Mouse (Mus musculus) G1E-ER4 (cell line): ENCODE results near the gene St6galnac3. TPM values are rescaled to one million over a fixed set of nuclear protein-coding genes. Genes with fewer than 3 reads are reported as not detected.

Experiments
- GATA1 ChIP-seq: IDR thresholded peaks from one replicate; pipeline ENCODE4 v1.8.0; 2012; ENCODE audit warnings: low read length, inconsistent platforms
- polyA plus RNA-seq: library from polyadenylated mRNA; stranded (reverse); fragments of >175 nt; gene quantifications from 2 replicates; pipeline ENCODE4 v1.2.3, GENCODE M21; 2012

Gene St6galnac3
- polyA plus RNA-seq, 1 experiment = 1.9 TPM

DNA sequence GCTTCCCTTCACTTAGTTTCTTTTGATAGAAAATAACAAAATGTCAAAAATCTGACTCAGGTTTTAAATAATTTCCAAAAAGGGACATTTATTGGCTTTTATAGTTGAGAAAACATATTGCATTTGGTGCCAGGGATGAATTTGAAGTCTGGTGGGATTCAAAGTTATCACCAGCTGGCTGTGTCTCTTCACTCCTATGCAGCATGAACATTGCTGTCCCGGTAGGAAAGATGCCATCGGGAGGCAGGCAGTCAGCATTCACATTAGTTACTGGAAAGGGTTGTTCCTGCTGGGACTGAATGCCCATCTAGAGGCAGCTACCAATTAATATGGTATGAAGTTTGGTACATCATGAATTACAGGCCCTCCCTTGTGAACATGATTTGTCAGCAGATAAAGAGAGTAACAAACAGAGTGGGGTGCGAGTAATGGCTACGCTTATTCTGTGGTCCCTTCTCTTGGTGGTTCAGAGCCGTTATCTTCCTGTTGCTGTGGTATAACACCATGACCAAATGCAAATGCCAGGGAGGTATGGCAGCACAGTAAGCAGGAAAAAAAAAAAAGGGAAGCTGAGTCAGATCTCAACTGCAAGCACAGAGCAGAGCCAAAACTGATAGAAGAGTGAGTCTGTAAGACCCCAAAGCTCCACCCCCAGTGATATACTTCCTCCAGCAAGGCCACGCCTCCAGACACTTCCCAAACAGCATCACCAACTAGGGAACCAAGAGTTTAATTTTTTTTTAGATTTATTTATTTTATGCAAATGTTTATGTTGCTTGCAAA is 535.1 kb downstream of the St6galnac3 start:
- no peak for TF ChIP-seq GATA1

DNA sequence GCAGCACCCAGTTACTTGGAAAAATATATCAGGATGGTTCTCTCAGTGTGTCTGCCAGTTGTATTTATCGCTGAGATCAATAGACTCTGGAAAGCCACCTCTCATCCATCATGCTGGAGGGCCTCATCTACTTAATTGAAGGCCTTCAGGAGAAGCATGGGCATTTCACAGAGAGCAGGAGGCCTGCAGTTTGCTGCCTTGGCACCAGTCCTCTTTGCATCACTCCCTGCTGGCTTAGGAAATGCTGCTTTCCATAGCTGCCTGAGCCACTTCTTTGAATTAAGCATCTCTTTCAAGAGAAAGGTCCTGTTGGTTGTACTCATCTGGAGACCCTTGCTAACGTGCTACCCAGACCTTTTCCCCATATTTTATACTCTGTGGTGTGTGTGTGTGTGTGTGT is 536.8 kb downstream of the St6galnac3 start:
- no peak for TF ChIP-seq GATA1

DNA sequence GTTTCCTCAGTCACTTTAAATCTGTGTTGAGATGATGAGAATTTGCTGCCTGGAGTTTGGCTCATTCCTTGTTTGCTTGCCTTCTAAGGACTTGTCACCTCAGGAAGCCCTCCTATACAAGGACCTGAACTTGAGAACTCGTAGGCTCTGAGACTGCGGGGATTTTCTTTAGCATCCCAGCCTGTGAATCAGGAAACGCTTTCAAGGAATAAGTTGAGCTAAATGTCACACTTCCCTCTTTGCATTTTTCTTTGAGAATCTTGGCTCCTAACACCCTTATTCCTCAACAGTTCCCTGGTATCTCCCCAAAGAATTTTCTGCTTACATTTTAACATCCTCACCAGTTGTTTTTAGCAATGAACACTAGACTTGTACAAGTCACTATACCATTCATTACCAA is 539.9 kb downstream of the St6galnac3 start:
- TF ChIP-seq GATA1 = no peak

DNA sequence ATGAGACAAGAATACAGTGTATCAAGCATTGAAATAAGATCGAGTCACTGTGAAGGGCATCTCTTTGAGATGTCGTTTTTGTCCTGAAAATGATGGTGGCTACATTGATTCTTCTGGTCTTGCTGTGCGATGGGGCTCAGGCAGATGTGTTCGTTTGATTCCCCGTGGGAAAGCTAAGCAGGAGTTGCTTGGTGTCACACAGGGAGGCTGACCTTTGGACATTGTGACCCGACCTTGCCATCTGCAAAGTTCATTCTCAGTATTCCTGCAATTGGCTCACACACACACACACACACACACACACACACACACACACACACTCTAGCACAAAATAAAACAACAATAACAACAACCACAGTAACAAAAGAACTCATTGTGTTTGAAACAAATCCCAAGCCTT is 543.7 kb downstream of the St6galnac3 start:
- TF ChIP-seq GATA1 = no peak

DNA sequence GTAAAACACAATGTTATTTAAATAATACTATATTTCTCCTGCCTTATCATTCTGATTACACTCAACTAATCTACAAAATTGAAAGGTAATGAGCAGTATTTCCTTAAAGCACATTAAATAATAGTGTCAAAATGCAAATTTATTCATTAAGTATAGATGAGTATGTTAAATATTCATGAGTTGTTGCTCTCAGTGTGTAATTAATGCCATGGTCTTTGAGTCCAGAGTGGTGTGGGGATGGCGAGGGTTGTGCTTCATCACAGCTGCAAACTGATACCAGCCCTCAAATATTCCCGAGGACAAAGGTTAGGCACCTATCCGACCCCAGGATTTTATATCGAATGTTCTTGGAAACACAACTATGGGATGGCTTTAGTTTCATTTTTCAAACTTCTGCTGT is 548.2 kb downstream of the St6galnac3 start:
- TF ChIP-seq GATA1 = no peak

DNA sequence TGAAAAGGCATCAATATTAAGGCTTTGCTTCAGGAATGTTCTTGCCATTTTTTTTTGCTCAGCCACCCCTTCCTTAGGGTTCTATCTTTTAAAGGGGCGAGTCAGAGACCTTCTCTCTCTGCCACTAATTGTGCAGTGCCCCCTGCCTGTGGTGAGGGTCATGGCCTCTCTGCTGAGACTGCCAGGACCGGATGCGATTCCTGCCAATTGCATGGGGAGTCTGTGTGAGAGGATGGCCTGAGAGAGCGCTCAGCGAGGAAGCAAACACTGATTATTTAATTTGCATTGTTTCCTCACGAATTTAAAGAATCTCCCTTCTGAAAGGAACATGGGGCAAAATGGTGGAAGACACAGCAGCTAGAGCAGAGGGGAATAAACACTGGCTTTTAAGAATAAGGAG is 548.6 kb downstream of the St6galnac3 start:
- no peak for TF ChIP-seq GATA1

DNA sequence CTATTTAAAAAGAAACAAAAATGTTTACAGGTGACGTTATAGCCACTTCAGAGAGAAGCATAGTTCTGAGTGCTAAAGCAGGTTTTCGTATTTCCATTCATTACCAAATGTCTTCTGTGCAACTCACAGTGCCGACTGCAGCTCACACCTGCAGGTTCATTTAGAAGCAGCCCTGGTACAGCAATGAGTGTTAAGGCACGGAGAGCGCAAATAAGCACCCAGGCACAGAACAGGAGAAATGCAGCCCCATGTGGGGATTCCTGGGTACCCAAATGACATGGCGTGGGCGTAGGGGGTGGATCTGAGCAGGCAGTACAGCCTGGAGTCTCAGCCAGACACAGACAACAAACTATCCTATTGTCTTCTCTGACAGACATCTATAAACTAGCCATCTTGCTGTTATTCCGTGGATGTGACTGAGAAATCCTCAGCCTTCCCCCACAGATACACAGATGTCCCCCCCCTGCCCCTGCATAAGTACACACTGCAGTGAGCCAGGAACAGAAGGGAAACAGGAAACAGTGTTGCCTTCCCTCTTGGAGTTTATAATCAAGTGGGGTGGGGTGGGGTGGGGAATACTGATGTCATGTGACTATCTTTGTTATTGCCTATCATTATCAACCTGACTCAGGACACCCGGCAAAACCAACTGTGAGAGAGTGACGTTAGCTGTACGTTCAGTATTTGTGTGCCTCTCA is 550.5 kb downstream of the St6galnac3 start:
- no peak for TF ChIP-seq GATA1

DNA sequence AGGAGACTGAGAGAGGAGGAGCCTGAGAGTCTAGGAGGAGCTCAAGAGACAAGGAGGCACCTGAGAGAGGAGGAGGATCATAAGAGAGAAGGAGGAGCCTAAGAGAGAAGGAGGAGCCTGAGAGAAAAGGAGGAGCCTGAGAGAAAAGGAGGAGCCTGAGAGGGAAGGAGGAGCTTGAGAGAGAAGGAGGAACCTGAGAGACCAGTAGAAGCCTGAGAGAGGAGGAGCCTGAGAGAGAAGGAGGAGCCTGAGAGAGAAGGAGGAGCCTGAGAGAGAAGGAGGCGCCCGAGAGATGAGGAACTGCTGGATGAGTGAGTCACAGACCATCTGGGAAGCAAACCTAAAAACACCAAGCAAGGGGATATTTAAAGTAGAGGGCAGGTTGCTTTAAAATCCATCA is 551.4 kb downstream of the St6galnac3 start:
- TF ChIP-seq GATA1 = no peak

DNA sequence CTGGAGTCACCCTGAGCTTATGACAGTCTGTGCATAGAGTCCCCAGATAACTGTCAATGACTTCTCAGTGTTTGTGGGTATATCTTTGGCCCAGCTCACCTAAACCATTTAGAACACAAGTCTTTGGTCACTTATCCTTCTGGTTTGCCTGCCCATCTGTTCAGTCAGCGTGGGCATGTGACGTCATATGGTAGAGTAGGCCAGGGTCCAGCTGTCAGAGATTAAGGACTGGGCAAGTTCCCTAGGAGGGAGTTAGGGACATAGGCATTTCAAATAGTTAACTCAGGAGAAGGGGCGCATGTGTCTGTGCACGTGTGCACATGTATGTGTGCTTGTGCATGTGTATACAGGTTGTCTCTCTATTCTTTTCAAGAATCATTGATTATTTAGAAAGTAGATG is 554.8 kb downstream of the St6galnac3 start:
- no peak for TF ChIP-seq GATA1

DNA sequence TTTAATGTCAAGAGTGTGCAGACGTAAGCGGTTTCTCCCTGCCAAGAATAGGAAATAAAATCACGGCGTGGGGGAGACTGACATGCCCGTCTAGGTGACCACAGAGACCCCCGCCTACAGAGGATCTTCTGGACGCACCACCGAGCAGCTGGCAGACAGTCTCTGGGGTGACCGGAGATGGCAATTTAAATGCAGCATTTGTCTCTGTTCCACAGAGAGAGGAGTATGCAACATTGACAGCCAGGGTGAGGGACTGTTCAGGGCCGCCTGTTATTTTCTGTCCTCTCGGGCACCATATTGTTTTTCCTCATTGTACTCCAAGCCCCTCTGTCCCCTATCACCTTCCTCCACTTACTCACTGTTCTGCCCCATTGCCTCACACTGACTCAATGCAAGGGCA is 555.2 kb downstream of the St6galnac3 start:
- no peak for TF ChIP-seq GATA1

DNA sequence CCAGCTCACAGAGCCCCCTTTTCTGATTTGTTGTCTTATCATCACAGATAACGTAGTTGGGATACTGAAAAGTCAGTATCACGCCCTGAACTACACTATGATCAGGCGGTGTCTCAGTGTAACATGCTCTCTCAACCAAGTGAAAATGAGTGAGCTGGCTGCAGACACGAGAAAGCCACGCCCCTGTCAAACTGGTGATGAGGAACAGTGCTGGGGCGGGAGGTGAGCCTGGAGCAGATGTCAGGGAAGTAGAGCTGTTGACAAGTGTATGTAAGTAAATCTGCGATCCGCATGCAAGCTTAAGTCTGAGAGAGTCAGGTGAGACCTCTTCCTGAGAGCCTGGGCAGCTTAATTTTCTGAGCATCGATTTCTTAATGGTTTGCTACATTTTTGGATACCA is 563.3 kb downstream of the St6galnac3 start:
- no peak for TF ChIP-seq GATA1

DNA sequence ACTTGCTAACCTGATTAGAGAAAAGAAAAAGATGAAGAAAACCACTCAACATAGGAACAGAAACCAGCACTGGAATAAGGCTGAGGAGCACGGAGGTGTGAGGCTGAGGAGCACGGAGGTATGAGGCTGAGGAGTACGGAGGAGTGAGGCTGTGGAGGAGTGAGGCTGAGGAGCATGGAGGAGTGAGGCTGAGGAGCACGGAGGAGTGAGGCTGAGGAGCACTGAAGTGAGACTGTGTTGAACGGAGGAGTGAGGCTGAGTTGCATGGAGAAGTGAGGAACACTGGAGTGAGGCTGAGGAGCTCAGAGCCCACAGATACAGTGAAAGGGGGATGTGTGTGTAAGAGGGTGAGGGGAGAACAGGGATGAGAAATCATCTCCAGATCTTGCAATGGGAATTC is 564.3 kb downstream of the St6galnac3 start:
- no peak for TF ChIP-seq GATA1

DNA sequence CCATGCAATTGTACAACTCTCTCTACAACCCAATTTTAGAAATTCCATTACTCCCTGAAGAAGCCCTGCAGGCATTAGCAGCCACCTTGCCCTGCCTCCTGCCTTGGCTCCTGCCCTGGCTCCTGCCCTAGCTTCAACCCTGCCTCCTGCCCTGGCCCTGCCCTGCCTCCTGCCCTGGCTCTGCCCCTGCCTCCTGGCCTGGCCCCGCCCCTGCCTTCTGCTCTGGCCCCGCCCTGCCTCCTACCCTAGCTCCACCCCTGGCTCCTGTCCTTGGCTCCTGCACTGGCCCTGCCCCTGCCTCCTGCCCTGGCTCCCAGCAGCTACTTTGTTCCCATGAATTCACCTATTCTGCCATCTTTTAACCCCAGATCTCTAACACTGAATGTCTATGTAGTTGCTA is 576.1 kb downstream of the St6galnac3 start:
- TF ChIP-seq GATA1 = no peak

Other genes starting within 250 kb of the St6galnac3 start
- 0.04 and 0.16 TPM in 2 replicates for gene Asb17, start 119.0 kb upstream of the St6galnac3 start, polyA plus RNA-seq
- not detected in 2 replicates for gene Msh4, start 181.0 kb upstream of the St6galnac3 start, polyA plus RNA-seq
- 23.7 and 38.8 TPM in 2 replicates for gene Rabggtb, start 187.8 kb upstream of the St6galnac3 start, polyA plus RNA-seq
- gene Acadm, start 219.5 kb upstream of the St6galnac3 start, polyA plus RNA-seq = 3.3 TPM in 2 replicates
- gene Slc44a5, start 248.3 kb upstream of the St6galnac3 start, polyA plus RNA-seq = not detected in 2 replicates